Mouse (Mus musculus): Measurements from ENCODE around the gene Slc38a4.

Gene Slc38a4

DNA sequence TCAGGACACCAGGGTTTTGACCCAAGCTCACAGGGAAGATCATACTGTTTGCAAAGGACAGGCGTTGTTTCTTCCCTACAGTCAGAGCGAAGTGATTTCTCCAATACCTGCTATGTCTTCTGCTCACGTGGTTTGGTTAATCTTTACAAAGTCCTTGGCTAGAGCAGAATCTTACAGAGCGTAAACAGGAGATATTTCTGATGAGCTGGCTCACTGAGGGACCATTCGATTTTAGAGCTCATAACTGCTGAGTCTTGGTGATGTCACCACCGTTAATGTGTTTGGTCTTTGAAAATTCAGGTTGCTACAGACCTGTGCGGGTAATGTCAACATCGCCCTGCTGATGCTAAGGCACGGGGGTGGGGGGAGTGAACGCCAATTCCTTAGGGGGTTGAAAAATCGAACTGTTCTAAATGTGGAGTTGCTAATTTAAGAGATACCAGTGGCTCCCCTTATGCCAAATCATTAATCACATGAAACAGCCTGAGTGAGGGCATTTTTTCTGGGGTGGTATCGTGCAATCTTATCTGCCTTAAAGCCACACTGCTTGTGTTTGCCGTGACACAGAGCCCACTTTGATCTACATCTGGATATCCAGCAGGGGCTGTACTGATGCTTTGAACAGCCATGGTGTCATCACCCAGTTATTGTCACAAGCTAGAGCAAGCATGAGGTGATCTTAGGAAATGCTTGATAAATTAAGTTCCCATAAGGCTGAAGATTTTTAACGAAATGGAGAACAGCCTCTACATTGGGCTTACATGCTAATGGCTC, 44.0 kb downstream of the Slc38a4 start:
- no peak for DNase-seq

GRCm38 (mm10) chr15:97009271-97009670, 46.5 kb downstream of the Slc38a4 start:
- no peak for DNase-seq

GRCm38 (mm10) chr15:97005631-97006234, 50.0 kb downstream of the Slc38a4 start:
- DNase-seq = no peak

- no peak for DNase-seq
These were observed 51.3 kb downstream of the Slc38a4 start for GRCm38 (mm10) chr15:97004525-97004867.

- DNase-seq = no peak
These were observed 51.8 kb downstream of the Slc38a4 start for GRCm38 (mm10) chr15:97003851-97004524.

- no peak for DNase-seq
These were observed 52.6 kb downstream of the Slc38a4 start for GRCm38 (mm10) chr15:97003186-97003585.

DNA sequence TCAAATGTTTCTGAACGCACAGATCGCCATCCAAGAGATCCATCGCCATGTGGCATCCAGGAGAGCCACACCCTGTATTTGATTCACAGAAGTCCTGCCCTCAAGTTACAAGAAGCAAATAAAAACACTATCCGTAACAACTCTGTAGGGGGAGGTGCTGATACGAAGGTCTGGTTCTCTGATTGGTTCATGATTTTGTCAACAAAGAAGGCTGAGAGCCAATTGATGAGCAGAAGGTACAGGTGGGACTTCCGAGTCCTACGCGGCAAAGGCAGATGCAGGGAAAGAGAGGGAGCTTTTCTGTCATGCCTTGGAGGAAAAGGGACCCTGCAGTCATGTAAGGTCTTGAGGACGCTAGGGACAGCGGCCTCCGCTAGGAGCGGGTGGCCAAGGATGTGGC, 53.0 kb downstream of the Slc38a4 start:
- DNase-seq = peak; percentile 20

DNA sequence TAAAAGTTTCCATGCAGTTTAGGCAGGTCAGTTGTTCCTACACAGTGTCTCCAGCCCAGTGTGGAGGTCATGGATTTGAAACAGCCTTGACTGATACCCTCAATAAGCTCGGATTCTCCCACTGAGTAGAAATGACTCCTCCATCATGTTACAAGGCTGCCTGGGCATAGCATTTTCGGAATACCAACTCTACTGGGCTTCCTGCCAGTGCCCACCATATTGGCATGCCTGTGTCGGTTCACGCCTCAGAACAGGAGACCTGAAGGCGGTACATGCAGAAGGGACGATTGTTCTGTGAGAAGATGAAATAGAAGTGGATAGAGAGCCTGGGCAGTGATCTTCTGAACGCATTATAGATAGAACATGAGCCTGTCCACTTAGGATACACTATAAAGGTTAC, 53.9 kb downstream of the Slc38a4 start:
- no peak for DNase-seq

- DNase-seq = no peak
These were observed 54.3 kb downstream of the Slc38a4 start for GRCm38 (mm10) chr15:97001416-97001815.

GRCm38 (mm10) chr15:97000319-97001251, 55.2 kb downstream of the Slc38a4 start:
- peak; percentile 21 for DNase-seq

GRCm38 (mm10) chr15:96999401-96999800, 56.4 kb downstream of the Slc38a4 start:
- no peak for DNase-seq

GRCm38 (mm10) chr15:96985618-96986017, 70.1 kb downstream of the Slc38a4 start:
- no peak for DNase-seq

DNA sequence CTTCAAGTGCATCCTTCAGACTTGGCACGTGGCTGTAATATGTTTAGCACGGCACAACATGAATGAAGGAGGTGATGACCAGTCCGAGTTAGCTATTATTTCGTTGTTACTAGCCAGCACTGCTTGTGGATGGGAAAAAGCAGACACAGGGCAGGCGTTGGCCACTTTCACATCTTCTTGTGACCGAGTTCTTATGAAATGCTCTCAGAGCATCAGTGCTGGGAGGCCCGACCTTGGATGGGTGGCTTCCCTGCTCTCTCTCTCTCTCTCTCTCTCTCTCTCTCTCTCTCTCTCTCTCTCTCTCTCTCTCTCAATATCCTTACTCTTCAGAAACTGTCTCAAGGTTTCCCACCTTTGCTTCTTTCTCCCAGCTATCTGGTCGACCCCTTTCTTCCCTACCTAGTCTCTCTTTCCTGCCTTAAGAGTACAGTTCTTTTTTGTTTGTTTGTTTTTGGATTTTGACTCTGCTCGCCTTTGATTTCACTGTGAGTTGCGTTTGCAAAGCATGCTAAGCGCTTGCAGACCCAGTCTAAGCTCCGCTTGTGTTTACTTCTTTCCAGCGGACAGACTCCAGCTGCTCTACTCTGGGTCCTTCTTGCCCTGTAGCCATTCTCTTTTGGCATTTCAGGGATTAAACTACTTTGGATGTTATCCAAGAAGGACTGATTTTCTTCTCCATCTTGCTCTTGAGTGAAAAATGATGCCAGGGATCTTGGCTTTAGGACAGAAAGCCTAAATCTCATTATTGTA, 72.0 kb downstream of the Slc38a4 start:
- no peak for DNase-seq

- DNase-seq = peak; percentile 16
These were observed 80.6 kb downstream of the Slc38a4 start for GRCm38 (mm10) chr15:96975125-96975524.

DNA sequence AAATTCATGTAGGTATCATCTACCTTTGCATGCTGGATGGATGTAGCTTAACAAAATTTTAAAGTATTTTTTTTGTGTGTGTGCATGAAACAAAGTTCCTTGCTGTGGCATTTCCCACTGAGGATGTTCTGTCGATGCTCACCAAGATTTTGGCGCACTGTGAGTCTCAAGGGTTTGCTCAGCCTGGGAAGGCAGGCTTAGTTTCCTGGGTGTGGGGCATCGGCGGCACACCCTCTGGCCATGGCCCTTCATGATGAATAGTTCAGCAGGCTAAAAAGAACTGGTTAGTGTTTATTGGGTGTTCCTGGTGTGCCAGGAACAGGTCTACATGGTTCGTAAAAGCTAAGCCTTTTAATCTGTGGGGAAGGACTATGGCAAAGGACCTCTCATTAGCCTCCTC, 81.6 kb downstream of the Slc38a4 start:
- no peak for DNase-seq

- DNase-seq = no peak
These were observed 82.4 kb downstream of the Slc38a4 start for GRCm38 (mm10) chr15:96973370-96973769.

DNA sequence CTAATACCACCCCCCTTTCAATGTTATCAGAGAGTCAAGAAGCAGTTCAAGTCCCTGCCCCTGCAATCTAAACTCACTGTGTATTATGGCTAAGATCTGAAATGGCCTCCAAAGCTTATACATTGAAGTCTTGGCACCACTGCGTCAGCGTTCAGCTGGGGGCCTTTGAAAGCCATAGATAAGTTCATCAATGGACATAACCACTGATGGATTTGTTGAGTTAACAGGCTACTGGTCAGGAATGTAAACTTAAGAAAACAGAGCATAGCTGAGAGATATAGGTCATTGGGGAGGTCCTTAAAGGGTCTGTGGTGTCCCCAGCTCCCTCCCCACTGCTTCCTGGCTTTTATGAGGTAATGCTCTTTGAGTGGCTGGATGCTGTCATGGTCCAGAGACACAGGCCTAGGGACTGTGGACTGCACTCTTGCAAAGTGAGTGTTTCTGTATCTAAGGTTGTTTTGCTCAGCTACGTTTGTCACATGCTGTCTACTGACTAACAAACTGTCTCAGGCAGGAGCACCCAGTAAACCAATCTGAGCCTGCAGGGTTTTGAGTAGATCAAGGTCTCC, 83.0 kb downstream of the Slc38a4 start:
- no peak for DNase-seq

DNA sequence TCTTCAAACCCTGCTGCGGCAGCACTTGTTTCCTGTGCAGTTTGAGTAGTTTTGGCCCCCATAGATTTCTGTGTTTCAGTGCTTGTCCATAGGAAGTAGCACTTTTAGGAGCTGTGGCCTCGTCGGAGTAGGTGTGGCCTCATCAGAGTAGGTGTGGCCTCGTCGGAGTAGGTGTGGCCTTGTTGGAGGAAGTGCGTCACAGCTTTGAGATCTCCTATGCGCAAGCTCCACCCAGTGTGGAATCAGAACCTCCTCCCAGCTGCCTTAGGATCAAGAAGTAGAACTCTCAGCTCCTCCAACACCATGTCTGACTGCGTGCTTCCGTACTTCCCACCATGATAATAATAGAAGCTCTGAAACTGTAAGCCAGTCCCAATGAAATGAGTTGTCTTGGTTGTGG, 83.8 kb downstream of the Slc38a4 start:
- no peak for DNase-seq

DNA sequence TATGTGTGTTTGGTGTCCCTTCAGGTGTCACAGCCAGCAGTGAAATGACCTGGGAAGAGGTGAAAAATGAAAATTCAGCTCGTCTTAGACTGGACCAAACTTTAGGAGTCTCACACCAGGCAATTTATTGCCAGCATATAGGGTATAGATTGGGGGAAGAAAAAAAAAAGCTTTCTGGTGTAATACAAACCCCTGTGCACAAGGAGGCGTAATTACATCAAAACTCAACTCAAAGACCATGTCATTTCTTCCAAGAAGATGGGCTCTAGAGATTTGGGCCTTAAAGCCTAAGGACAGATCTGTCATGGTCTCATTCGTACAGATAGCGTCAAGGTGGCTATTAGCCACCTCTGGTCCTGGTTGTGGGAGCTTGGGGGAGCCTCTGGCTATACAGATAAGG, 86.0 kb downstream of the Slc38a4 start:
- no peak for DNase-seq

DNA sequence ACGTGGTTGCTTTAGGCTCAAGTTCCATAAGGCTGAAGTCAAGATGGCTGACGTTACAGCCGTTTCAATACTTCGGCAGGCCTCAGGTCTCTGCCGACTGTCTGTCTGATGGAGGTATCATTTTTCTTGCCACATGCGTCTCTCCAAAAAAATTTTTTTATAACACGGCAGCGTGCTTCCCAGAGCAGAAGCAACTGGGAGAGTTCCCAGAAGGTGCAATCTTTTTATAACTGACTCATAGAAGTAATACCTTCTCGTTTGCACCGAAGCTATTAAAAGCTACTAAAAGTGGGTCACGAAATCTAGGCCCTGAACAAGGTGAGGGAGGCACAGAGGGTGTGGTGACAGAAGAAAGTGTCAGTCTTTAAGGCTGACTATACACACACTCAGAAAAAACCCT, 87.0 kb downstream of the Slc38a4 start:
- no peak for DNase-seq

GRCm38 (mm10) chr15:96966326-96966725, 89.4 kb downstream of the Slc38a4 start:
- no peak for DNase-seq

DNA sequence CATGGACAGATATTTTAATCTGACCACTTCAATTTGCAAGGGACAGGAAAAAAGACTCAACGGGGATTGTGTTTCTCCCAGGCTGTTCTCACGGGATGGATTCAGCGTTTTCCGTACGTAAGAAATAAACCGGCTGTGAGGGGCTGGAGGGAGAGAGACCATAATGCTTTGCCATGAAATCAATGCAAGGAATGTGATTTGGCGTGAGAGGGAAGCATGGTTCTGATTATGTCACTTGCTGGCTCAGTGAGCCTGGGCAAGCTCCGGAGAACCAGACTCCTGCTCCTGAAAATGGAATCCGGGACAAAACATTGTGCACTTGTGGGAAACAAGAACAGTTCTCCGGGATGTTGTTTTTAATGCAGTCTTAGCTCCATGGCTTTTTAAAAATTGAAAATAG, 92.0 kb downstream of the Slc38a4 start:
- peak; percentile 6 for DNase-seq

Data from retina, postnatal 1 day (tissue).